Mouse (Mus musculus) ES-E14 (cell line): ENCODE results near the gene Stard3.

Experiments used
- HCFC1 ChIP-seq: IDR thresholded peaks from 2 replicates; pipeline ENCODE4 v1.6.1; 2012; ENCODE audit warnings: low read length, inconsistent platforms, borderline replicate concordance; ENCODE audit not compliant: insufficient read depth
- MAFK ChIP-seq: IDR thresholded peaks from 2 replicates; pipeline ENCODE4 v1.6.1; 2014; ENCODE audit warnings: mild to moderate bottlenecking, low read depth, low read length, inconsistent platforms; ENCODE audit not compliant: insufficient read depth
- ZC3H11A ChIP-seq: IDR thresholded peaks from 2 replicates; pipeline ENCODE4 v1.6.1; 2012; ENCODE audit warnings: low read depth, mild to moderate bottlenecking, inconsistent platforms, low read length, borderline replicate concordance
- ZNF384 ChIP-seq: IDR thresholded peaks from 2 replicates; pipeline ENCODE4 v1.6.1; 2012; ENCODE audit warnings: low read depth, low read length, inconsistent platforms

- no peak for TF ChIP-seq ZC3H11A
- no peak for TF ChIP-seq MAFK
- no peak for TF ChIP-seq HCFC1
- no peak for TF ChIP-seq ZNF384
Measured at GRCm38 (mm10) chr11:98332841-98333240, 25.3 kb upstream of the Stard3 start.
